Mouse (Mus musculus) heart, embryonic 15.5 days (tissue): ENCODE data around the gene Sorcs2. TPM values are rescaled to one million over a fixed set of nuclear protein-coding genes. Genes with fewer than 3 reads are reported as not detected.

ENCODE experiments used
- ATAC-seq: fragments of 200-750 bp; cut with Nextera tagmentation; replicated peaks from 2 replicates; pipeline ENCODE4 v1.8.0; 2017; ENCODE audit warnings: low read depth, moderate TSS enrichment; ENCODE audit not compliant: insufficient number of reproducible peaks, insufficient read depth, low FRiP score
- H3K27ac ChIP-seq: fragments of 300-500 bp; sonication (generic); 2 replicates; pipeline ENCODE4 v1.5.1; 2015; ENCODE audit warnings: mild to moderate bottlenecking, inconsistent platforms
- H3K27me3 ChIP-seq: fragments of 300-500 bp; sonication (generic); 2 replicates; pipeline ENCODE4 v1.6.1; 2015; ENCODE audit warnings: inconsistent platforms
- H3K36me3 ChIP-seq: fragments of 300-500 bp; sonication (generic); 2 replicates; pipeline ENCODE4 v1.6.1; 2015; ENCODE audit warnings: mild to moderate bottlenecking, inconsistent platforms
- H3K4me1 ChIP-seq: fragments of 300-500 bp; sonication (generic); replicated peaks from 2 replicates; pipeline ENCODE4 v1.6.1; 2015; ENCODE audit warnings: inconsistent platforms
- H3K4me2 ChIP-seq: fragments of 300-500 bp; sonication (generic); 2 replicates; pipeline ENCODE4 v1.6.1; 2015; ENCODE audit warnings: inconsistent platforms, mild to moderate bottlenecking, moderate library complexity
- H3K4me3 ChIP-seq: fragments of 300-500 bp; sonication (generic); 2 replicates; pipeline ENCODE4 v1.5.1; 2015; ENCODE audit warnings: mild to moderate bottlenecking, inconsistent platforms
- H3K9ac ChIP-seq: fragments of 300-500 bp; sonication (generic); 2 replicates; pipeline ENCODE4 v1.6.1; 2015; ENCODE audit warnings: mild to moderate bottlenecking, inconsistent platforms
- H3K9me3 ChIP-seq: fragments of 300-500 bp; sonication (generic); replicated peaks from 2 replicates; pipeline ENCODE4 v1.6.1; 2016; ENCODE audit warnings: inconsistent platforms
- WGBS: fragments of 180-500 bp; shearing (Covaris S2); methylation state at CpG from one replicate; pipeline ENCODE4 v1.1.7; 2015; ENCODE audit warnings: mixed read lengths; 5-methylcytosine and 5-hydroxymethylcytosine counted together
- polyA plus RNA-seq: library from polyadenylated mRNA; unstranded; fragments of >200 nt; fragmentation: Nextera tagmentation; extraction: Ambion mirVana; gene quantifications from 2 replicates; pipeline ENCODE4 v1.2.1, GENCODE M21; 2015

Sorcs2 gene
- polyA plus RNA-seq, 1 experiment from 2014 or later, result 8.6 TPM

- Histone ChIP-seq H3K27me3 (no peaks in the 10 kb centered on the region), H3K4me1 (peaks cover 19% of the 10 kb centered on the region), H3K27ac (no peak overlapping the region), H3K4me2 (no peak overlapping the region), H3K36me3 (no peaks in the 10 kb centered on the region), H3K9ac (no peak overlapping the region), H3K9me3 (no peaks in the 10 kb centered on the region), H3K4me3 (no peak overlapping the region)
- no peak for ATAC-seq
- 64% methylated on average over 7 of the region's 7 CpGs for WGBS
Measured at GRCm38 (mm10) chr5:36090036-36090435, 307.9 kb downstream of the Sorcs2 start.

GRCm38 (mm10) chr5:36089243-36089642 lies 308.7 kb downstream of the Sorcs2 start:
- no peak; the same call in 1 of the 2 replicates for ATAC-seq
- H3K36me3 ChIP-seq, result no peaks in the 10 kb centered on the region

GRCm38 (mm10) chr5:36086931-36087330 lies 311.0 kb downstream of the Sorcs2 start:
- no peak for ATAC-seq
- Histone ChIP-seq H3K9ac (no peak overlapping the region), H3K4me2 (no peak overlapping the region), H3K27me3 (no peaks in the 10 kb centered on the region), H3K9me3 (no peaks in the 10 kb centered on the region), H3K27ac (no peak overlapping the region), H3K36me3 (no peaks in the 10 kb centered on the region), H3K4me3 (no peak overlapping the region), H3K4me1 (peaks cover 38% of the 10 kb centered on the region)
- 87% methylated on average over 5 of the region's 5 CpGs for WGBS

More at GRCm38 (mm10) chr5:36089243-36089642, 308.7 kb downstream of the Sorcs2 start:
- Histone ChIP-seq H3K9me3 (no peaks in the 10 kb centered on the region), H3K27me3 (no peaks in the 10 kb centered on the region), H3K4me2 (no peak overlapping the region), H3K4me3 (no peak overlapping the region), H3K9ac (no peak overlapping the region), H3K4me1 (peaks cover 27% of the 10 kb centered on the region), H3K27ac (peak overlapping the region; percentile 25)
- 69% methylated on average over 2 of the region's 2 CpGs for WGBS

GRCm38 (mm10) chr5:36085621-36086020 lies 312.3 kb downstream of the Sorcs2 start:
- ATAC-seq, result no peak
- no peaks in the 10 kb centered on the region for H3K36me3 ChIP-seq
- no peaks in the 10 kb centered on the region for H3K27me3 ChIP-seq
- 43% methylated on average over 4 of the region's 4 CpGs for WGBS
- H3K4me2 ChIP-seq, result no peak overlapping the region
- peak overlapping the region; percentile 82 for H3K27ac ChIP-seq
- H3K9ac ChIP-seq, result no peak overlapping the region; the same call in 1 of the 2 replicates
- H3K4me3 ChIP-seq, result no peak overlapping the region
- H3K9me3 ChIP-seq, result no peaks in the 10 kb centered on the region
- H3K4me1 ChIP-seq, result peaks cover 51% of the 10 kb centered on the region

GRCm38 (mm10) chr5:36083869-36084565 lies 313.9 kb downstream of the Sorcs2 start:
- 39% methylated on average over 9 of the region's 9 CpGs for WGBS
- H3K27ac ChIP-seq, result peak overlapping the region; percentile 82
- H3K27me3 ChIP-seq, result no peaks in the 10 kb centered on the region
- no peak overlapping the region for H3K4me3 ChIP-seq
- ATAC-seq, result peak; percentile 51
- H3K4me2 ChIP-seq, result 0 out of 2 replicates have a peak overlapping the region, but pooled peaks have one; percentile 24
- no peaks in the 10 kb centered on the region for H3K9me3 ChIP-seq
- no peaks in the 10 kb centered on the region for H3K36me3 ChIP-seq
- H3K9ac ChIP-seq, result no peak overlapping the region
- H3K4me1 ChIP-seq, result peaks cover 52% of the 10 kb centered on the region

- Histone ChIP-seq H3K4me2 (no peak overlapping the region), H3K36me3 (no peaks in the 10 kb centered on the region), H3K4me3 (no peak overlapping the region), H3K27ac (no peak overlapping the region), H3K27me3 (no peaks in the 10 kb centered on the region), H3K9ac (no peak overlapping the region), H3K9me3 (no peaks in the 10 kb centered on the region), H3K4me1 (peaks cover 46% of the 10 kb centered on the region)
- WGBS, result 47% methylated on average over 8 of the region's 8 CpGs
- ATAC-seq, result no peak
Measured at GRCm38 (mm10) chr5:36081021-36081420, 316.9 kb downstream of the Sorcs2 start.

GRCm38 (mm10) chr5:36075172-36076074 lies 322.5 kb downstream of the Sorcs2 start:
- Histone ChIP-seq H3K27ac (peak overlapping the region; percentile 25), H3K27me3 (no peaks in the 10 kb centered on the region), H3K9me3 (no peaks in the 10 kb centered on the region), H3K9ac (no peak overlapping the region), H3K4me1 (peaks cover 34% of the 10 kb centered on the region), H3K36me3 (no peaks in the 10 kb centered on the region), H3K4me3 (no peak overlapping the region), H3K4me2 (no peak overlapping the region)
- peak; percentile 66; the same call in 1 of the 2 replicates for ATAC-seq
- WGBS, result 62% methylated on average over 5 of the region's 5 CpGs

- no peak overlapping the region for H3K4me3 ChIP-seq
- peak overlapping the region; percentile 67 for H3K27ac ChIP-seq
- no peaks in the 10 kb centered on the region for H3K9me3 ChIP-seq
- ATAC-seq, result peak; percentile 62
- peaks cover 38% of the 10 kb centered on the region for H3K4me1 ChIP-seq
- H3K27me3 ChIP-seq, result no peaks in the 10 kb centered on the region
- no peaks in the 10 kb centered on the region for H3K36me3 ChIP-seq
- no peak overlapping the region for H3K4me2 ChIP-seq
- no peak overlapping the region for H3K9ac ChIP-seq
- 38% methylated on average over 6 of the region's 6 CpGs for WGBS
Measured at GRCm38 (mm10) chr5:36069503-36070360, 328.2 kb downstream of the Sorcs2 start.

GRCm38 (mm10) chr5:36067651-36068181 lies 330.2 kb downstream of the Sorcs2 start:
- H3K9ac ChIP-seq, result no peak overlapping the region
- no peak for ATAC-seq
- peaks cover 35% of the 10 kb centered on the region for H3K4me1 ChIP-seq
- H3K9me3 ChIP-seq, result no peaks in the 10 kb centered on the region
- no peak overlapping the region for H3K27ac ChIP-seq
- H3K4me3 ChIP-seq, result no peak overlapping the region
- WGBS, result 73% methylated on average over 8 of the region's 8 CpGs
- H3K4me2 ChIP-seq, result no peak overlapping the region
- H3K27me3 ChIP-seq, result no peaks in the 10 kb centered on the region
- H3K36me3 ChIP-seq, result no peaks in the 10 kb centered on the region

- 78% methylated on average over 14 of the region's 14 CpGs for WGBS
- Histone ChIP-seq H3K36me3 (peaks cover 5% of the 10 kb centered on the region; the same call in 1 of the 2 replicates), H3K4me3 (no peak overlapping the region), H3K27me3 (no peaks in the 10 kb centered on the region), H3K4me2 (no peak overlapping the region), H3K9me3 (no peaks in the 10 kb centered on the region), H3K27ac (no peak overlapping the region), H3K4me1 (no peaks in the 10 kb centered on the region), H3K9ac (no peak overlapping the region)
- no peak for ATAC-seq
Measured at GRCm38 (mm10) chr5:36057804-36058322, 340.1 kb downstream of the Sorcs2 start.
